18 mouse cellular contexts compared by ENCODE assay signal in genomic region chr12:100182676-100183075, GRCm38 (mm10). TPM values are rescaled to one million over a fixed set of nuclear protein-coding genes. Genes with fewer than 3 reads are reported as not detected.
DNase-seq lines count a peak whose midpoint lies in the region; ATAC-seq and TF ChIP-seq lines count a peak whose summit lies in the region.
"Had no signal": no experiment of that assay in that cellular context is flagged by ENCODE, and none has a peak within 500 bp of the region (broad histone marks: within the 10 kb centered on the region; RNA-seq: fewer than 3 reads in every experiment).

No protein-coding gene starts in this region.

- no peaks in the 10 kb centered on the region for H3K27me3 ChIP-seq in kidney, adult 2 months (replicated peaks; ENCODE audit: control insufficient read depth, insufficient read depth, low read length)
- no peaks in the 10 kb centered on the region for H3K27me3 ChIP-seq in thymus, adult 2 months (ENCODE audit: control insufficient read depth, insufficient read depth, low read length)
- no peaks in the 10 kb centered on the region for H3K27me3 ChIP-seq in forebrain, embryonic 13.5 days
- H3K27me3 ChIP-seq: liver, embryonic 15.5 days; megakaryocyte, embryonic 14.5 days had no signal

- 92% methylated on average over 2 of the region's 2 CpGs for WGBS in kidney, adult 2 months
- WGBS in thymus, adult 2 months = 93% methylated on average over 2 of the region's 2 CpGs
- WGBS in forebrain, embryonic 13.5 days = 84% methylated on average over 2 of the region's 2 CpGs

- H3K9ac ChIP-seq in forebrain, embryonic 13.5 days = no peak overlapping the region
- H3K9ac ChIP-seq: forebrain, postnatal 0 days; liver, embryonic 15.5 days had no signal

- H3K4me3 ChIP-seq in kidney, adult 2 months (ENCODE audit: insufficient read depth, low read depth, low read length) = no peak overlapping the region
- H3K4me3 ChIP-seq in thymus, adult 2 months (ENCODE audit: control insufficient read depth, insufficient read depth, low read length) = no peak overlapping the region
- no peak overlapping the region for H3K4me3 ChIP-seq in forebrain, embryonic 13.5 days
- H3K4me3 ChIP-seq: hindbrain, embryonic 10.5 days; liver, embryonic 15.5 days had no signal

- H3K9me3 ChIP-seq in forebrain, embryonic 13.5 days (replicated peaks) = peaks cover 3% of the 10 kb centered on the region; the same call in 1 of the 2 replicates
- H3K9me3 ChIP-seq: hindbrain, embryonic 10.5 days; liver, embryonic 15.5 days had no signal

- 0 out of 2 replicates have a peak, but pooled peaks have one; percentile 24 for TF ChIP-seq CTCF in kidney, adult 2 months (conservative IDR thresholded peaks at IDR 0.05; ENCODE audit: insufficient read depth, insufficient read length, low read depth, low read length)
- TF ChIP-seq CTCF in thymus, adult 2 months (IDR thresholded peaks at IDR 0.05; ENCODE audit: borderline replicate concordance, control insufficient read depth, extremely low read depth, insufficient read depth, low read length, poor library complexity) = no peak

- no peak for ATAC-seq in forebrain, embryonic 13.5 days
- ATAC-seq: forebrain, postnatal 0 days had no signal

- H3K36me3 ChIP-seq in kidney, adult 2 months (ENCODE audit: control insufficient read depth, insufficient read depth, low read length) = no peaks in the 10 kb centered on the region
- H3K36me3 ChIP-seq in thymus, adult 2 months (ENCODE audit: control insufficient read depth, insufficient read depth, low read length) = no peaks in the 10 kb centered on the region
- no peaks in the 10 kb centered on the region for H3K36me3 ChIP-seq in forebrain, embryonic 13.5 days (ENCODE audit: poor library complexity, severe bottlenecking)
- H3K36me3 ChIP-seq: G1E; hindbrain, embryonic 10.5 days; liver, embryonic 15.5 days had no signal

- H3K4me1 ChIP-seq in kidney, adult 2 months (ENCODE audit: control insufficient read depth, insufficient read depth, low read length) = peaks cover 3% of the 10 kb centered on the region; the same call in 1 of the 2 replicates
- H3K4me1 ChIP-seq in thymus, adult 2 months (replicated peaks; ENCODE audit: control insufficient read depth, insufficient read depth, low read length) = peaks cover 2% of the 10 kb centered on the region; the same call in 1 of the 2 replicates
- H3K4me1 ChIP-seq in forebrain, embryonic 13.5 days = peaks cover 12% of the 10 kb centered on the region

- no peak for TF ChIP-seq POLR2A in kidney, adult 2 months (IDR thresholded peaks at IDR 0.05; ENCODE audit: low read depth, low read length)
- no peak for TF ChIP-seq POLR2A in thymus, adult 2 months (IDR thresholded peaks at IDR 0.05; ENCODE audit: control insufficient read depth, extremely low read depth, insufficient read depth, low read length, poor library complexity)

- no peak overlapping the region for H3K27ac ChIP-seq in kidney, adult 2 months (ENCODE audit: insufficient read depth, low read depth, low read length)
- no peak overlapping the region for H3K27ac ChIP-seq in thymus, adult 2 months (ENCODE audit: control insufficient read depth, insufficient read depth, low read length)
- H3K27ac ChIP-seq in forebrain, embryonic 13.5 days = no peak overlapping the region
- H3K27ac ChIP-seq: hindbrain, embryonic 10.5 days; liver, embryonic 15.5 days had no signal

- DNase-seq in kidney, adult 2 months = no peak
- DNase-seq in kidney, postnatal 4 days = no peak
- DNase-seq in thymus, postnatal 4 days = peak; percentile 37
- no peak for DNase-seq in thymus, adult 2 months
- DNase-seq in R1 (ENCODE audit: low read depth, low spot score) = peak; percentile 62
- no peak for DNase-seq in ovary, postnatal 36 days (ENCODE audit: low spot score)
- DNase-seq in kidney, postnatal 10 days = no peak
- DNase-seq: cerebellum, adult 9-10 months; embryo, embryonic 11 days; forebrain, postnatal 0 days; kidney, adult 8-10 months; left cerebral cortex, postnatal 4 days; right cerebral cortex, adult 18-20 months had no signal

- H3K4me2 ChIP-seq in forebrain, embryonic 13.5 days = no peak overlapping the region
- H3K4me2 ChIP-seq: liver, embryonic 15.5 days had no signal

RNA-seq across cellular contexts. Expression of gene Calm1, which starts 16.6 kb away (rescaled TPM):
- 133 and 185 TPM in 2 replicates for polyA plus RNA-seq in kidney, adult 2 months (2012; rRNA removed)
- polyA plus RNA-seq in thymus, adult 2 months (2012; rRNA removed) = 511 and 554 TPM in 2 replicates
- 1,816 and 2,096 TPM in 2 replicates for polyA plus RNA-seq in forebrain, embryonic 13.5 days (2015; fragmentation: Nextera tagmentation; extraction: Ambion mirVana)

RNA-seq across cellular contexts. Expression of gene Nrde2, which starts 23.2 kb away (rescaled TPM):
- 8.3 TPM in 2 replicates for polyA plus RNA-seq in kidney, adult 2 months (2012; rRNA removed)
- polyA plus RNA-seq in thymus, adult 2 months (2012; rRNA removed) = 19.0 and 23.0 TPM in 2 replicates
- 14.6 and 15.7 TPM in 2 replicates for polyA plus RNA-seq in forebrain, embryonic 13.5 days (2015; fragmentation: Nextera tagmentation; extraction: Ambion mirVana)

Comparison
In these comparisons a context has a peak if more than half of its experiments do, and no peak if none do; other contexts are left out.
1. DNase-seq: peak in thymus, postnatal 4 days (single experiment) and R1 (single experiment); none in kidney, adult 2 months (single experiment), kidney, postnatal 4 days (0 of 2), thymus, adult 2 months (single experiment), ovary, postnatal 36 days (single experiment) and kidney, postnatal 10 days (single experiment).